Mouse (Mus musculus): ENCODE data around the gene Hspb11. TPM values are rescaled to one million over a fixed set of nuclear protein-coding genes. Genes with fewer than 3 reads are reported as not detected.

The Hspb11 gene
- total RNA-seq (2021): 10 to 100 TPM; 24.0 to 25.9 TPM

DNA sequence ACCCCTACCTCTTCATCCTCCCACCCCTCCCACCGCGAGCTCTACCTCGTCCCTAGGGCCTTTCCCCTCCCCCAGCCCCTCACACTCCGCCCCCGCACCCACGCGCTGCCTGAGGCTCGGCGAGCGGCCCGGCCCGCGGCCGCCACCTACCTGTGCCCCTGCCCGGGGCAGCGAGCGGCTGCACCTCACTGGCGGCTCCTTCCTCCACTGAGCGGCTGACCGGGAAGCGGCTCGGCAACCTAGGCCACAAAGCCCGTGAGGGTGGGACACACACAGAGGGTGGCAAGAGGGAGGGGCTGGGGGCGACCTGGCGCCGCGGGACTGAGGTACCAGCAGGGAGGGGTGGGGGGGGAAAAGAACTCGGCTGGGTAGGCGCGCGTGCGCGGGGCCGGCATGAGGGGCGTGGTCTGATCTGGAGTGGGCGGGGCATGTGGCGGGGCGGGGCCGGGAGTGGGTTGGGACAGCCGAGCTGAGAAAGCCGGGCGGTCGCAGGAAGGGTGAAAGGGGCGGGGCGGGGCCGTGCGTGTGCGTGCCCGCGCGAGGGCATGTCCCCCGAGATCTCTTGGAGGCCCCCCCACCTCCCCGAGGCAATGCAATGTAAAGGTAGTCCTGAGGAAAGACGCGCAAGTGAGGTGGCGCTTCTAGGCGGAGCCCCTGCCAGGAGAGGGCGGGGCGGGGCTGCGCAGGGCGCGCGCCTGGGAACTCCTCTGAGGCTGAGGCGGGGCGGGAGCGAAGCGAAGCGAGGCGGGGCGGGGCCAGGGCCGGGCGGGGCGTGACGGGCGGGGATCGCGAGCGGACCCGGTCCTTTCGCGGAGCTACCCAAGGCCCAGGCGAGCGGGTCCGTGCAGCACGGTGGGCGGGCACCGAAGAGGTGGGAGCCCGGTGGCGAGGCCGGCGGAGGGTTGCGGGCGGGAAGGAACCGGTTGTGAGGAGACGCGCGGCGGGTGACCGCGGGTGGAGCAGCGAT, at the start of gene Hspb11, which contains the start of gene Lrrc42:
Hspb11 (plus strand) TSS at position 469 of the 967 bp plus-strand sequence.
Lrrc42 (minus strand) TSS at position 408 of the 967 bp plus-strand sequence.
- DNase-seq (ENCODE audit: extremely low spot score in 1 of 2, low spot score in 1 of 2): peak; percentile 82 to 85

DNA sequence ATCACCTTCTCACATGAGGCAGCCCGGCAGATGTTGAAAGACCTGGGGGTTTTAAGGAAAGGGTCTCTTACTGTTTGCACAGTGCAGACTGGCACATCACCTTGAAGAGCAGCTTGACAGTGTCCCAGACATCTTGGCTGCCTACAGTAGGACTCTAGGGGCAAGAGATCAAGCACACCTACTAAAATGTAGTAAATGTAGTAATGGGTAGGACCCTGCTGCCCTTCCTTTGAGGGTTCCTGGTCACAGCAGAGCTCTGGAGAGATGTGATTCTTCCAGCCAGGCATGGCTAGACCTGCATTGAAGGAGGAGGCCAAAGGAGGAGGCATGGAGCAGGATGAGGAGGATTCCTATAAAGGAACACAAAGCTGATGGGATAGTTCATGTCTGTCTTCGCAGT, 46.4 kb upstream of the Hspb11 start:
- no peak for DNase-seq (ENCODE audit: extremely low spot score in 1 of 2, low spot score in 1 of 2)

DNA sequence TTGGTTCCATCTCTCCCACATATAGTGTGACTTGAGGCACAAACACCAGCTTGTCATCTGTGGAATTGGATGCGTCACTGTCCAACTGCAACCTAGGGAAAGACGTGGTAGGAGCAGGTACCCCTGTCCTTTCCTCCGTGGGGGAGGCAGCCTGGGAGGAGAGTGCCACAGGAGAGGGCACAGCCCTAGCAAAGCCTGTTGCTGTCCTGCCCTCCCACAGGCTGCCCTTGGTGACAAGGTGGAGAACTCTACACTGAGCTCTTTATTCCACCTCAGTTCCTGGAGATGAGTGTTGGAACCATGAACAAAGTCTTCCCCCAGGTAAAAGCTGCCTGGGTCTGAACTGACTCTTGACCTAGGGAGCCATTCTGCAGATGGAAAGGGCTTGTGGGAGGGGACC, 44.5 kb upstream of the Hspb11 start, which contains the start of gene Ldlrad1:
Ldlrad1 (plus strand) TSS at position 301 of the 400 bp plus-strand sequence.
- DNase-seq (ENCODE audit: extremely low spot score in 1 of 2, low spot score in 1 of 2): no peak

DNA sequence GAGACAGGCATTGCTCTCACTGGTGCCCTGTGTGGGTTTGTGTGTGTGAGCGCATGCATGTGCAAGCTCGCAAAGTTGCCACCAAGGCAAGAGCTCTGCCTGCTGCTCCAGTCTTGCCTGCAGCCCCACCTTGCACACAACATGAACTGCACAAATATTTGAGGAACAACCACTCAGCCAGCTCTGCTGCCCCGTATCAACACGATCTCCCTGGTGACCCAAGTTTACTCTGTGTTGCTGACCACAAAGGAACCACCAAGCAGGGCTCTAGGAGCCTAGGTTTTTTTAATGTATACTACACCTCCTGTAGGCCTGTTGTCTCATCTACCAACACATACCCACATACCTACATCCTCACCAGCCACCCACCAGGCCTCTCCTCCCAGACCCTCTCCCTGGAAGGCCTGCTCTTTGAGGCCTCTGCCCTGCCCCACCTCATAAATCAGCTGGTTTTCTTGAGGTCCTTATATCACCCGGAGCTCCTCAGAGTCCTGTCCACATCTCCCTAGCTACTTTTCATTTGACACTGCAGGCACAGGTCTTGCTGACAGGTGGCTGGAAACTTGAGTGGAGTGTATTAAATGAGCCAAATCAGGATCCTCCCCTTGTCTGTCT, 42.8 kb upstream of the Hspb11 start:
- DNase-seq (ENCODE audit: extremely low spot score in 1 of 2, low spot score in 1 of 2): no peak

DNA sequence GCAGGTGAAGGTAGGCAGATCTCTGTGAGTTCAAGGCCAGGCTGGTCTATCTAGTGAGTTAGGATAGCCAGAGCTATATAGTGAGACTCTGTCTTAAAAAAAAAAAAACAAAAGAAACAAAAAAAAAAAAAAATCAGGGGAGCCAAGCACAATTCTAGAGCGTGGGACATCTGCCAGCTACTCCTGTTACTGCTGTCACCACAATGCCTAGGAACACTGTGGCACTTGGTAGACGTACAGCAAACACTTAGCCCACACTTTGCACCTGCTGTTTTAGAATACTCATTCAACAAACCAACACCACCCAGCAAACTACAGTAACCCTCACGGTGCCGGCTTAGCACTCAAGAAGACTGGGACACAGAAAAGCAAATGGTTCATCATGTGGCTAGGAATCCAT, 41.9 kb upstream of the Hspb11 start:
- peak in 1 of 2 experiments; percentile 50 for DNase-seq (ENCODE audit: extremely low spot score in 1 of 2, low spot score in 1 of 2)

DNA sequence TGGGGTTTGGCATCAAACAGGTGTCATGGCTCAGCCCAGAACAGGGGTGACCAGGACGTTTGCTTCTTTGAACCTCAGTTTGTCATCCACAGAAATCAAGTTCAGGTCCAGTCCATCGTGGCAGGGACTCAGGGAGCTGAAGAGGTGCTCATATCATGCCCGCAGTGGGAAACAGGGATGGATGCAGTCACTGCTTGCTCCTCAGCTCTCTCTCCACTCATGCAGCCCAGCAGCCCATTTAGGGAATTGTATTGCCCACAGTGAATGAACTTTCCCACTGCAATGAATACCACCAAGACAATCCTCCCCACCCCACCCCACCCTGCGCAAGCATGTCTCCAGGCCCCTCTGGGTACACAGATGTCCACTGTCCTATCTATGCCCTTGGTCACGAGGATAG, 41.5 kb upstream of the Hspb11 start:
- DNase-seq (ENCODE audit: extremely low spot score in 1 of 2, low spot score in 1 of 2): no peak

DNA sequence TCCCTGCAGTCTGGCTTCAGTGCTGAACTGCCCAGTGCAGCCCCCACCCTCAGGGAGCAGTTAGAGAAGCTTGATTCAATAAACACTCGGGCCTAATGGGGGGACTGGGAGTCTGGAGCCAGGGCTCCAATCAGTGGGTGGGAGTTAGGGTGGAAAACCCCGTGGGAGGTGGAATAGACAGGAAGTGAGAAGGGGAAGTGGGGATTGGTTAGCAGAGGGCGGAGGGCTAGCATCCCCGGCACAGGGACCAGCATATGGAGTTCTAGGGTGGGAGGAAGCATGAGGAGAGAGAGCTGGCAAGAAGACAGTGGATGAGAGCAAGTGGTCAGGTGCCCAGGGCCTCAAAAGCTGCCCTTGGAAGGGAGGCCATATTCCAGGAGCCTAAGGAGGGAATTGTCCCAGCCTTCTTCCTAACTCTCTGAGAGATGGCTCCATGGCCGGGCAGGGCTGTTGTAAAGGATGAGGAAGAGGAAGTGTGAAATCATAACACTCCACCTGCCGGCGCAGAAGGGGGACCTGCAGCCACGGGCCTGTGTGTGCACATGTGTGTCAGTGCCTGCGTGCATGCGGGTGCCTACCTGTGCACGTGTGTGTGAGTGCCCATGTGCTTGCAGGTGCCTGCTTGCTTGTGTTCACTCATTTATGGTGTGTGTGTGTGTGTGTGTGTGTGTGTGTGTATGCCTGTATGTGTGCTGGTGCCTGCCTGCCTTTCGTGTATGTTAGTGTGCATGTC, 39.9 kb upstream of the Hspb11 start:
- no peak for DNase-seq (ENCODE audit: extremely low spot score in 1 of 2, low spot score in 1 of 2)

DNA sequence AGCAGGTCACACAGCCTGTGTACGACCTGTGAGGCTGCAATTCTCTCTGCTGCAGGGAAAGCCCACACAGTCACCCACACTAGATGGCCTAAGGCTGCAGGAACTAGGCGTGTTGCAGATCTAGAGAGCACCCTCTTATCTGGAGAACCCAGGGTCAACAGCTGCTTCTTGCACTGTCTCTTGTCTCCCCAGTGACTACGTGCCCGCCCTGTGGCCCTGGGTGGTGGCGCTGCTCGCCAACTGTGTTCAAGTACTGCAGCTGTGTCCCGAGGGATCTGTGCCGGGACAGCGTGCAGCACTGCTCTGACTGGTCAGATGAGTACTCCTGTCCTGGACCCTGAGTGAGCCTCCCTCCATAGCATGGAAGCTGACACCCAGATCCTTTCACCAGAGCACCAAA, 35.8 kb upstream of the Hspb11 start:
- no peak for DNase-seq (ENCODE audit: extremely low spot score in 1 of 2, low spot score in 1 of 2)

DNA sequence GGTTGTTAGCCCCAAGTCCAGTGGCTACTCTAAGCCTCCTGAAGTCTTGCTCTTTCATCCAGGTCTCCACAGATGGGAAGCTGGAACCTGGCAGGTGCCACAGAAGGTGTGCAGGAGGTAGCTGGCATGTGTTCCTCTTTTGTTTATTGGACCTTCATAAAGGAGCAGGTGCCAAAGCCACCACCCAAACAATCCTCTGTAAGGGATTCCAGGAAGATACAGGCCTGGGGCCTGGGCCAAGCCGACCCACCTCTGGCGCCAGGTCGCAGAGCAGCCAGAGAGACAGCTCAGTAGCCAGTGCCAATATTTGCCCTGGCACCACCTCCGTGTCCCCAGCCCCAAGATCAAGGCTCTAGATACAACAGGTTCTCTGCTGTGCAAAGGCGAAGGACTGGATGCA, 31.9 kb upstream of the Hspb11 start:
- no peak for DNase-seq (ENCODE audit: extremely low spot score in 1 of 2, low spot score in 1 of 2)

DNA sequence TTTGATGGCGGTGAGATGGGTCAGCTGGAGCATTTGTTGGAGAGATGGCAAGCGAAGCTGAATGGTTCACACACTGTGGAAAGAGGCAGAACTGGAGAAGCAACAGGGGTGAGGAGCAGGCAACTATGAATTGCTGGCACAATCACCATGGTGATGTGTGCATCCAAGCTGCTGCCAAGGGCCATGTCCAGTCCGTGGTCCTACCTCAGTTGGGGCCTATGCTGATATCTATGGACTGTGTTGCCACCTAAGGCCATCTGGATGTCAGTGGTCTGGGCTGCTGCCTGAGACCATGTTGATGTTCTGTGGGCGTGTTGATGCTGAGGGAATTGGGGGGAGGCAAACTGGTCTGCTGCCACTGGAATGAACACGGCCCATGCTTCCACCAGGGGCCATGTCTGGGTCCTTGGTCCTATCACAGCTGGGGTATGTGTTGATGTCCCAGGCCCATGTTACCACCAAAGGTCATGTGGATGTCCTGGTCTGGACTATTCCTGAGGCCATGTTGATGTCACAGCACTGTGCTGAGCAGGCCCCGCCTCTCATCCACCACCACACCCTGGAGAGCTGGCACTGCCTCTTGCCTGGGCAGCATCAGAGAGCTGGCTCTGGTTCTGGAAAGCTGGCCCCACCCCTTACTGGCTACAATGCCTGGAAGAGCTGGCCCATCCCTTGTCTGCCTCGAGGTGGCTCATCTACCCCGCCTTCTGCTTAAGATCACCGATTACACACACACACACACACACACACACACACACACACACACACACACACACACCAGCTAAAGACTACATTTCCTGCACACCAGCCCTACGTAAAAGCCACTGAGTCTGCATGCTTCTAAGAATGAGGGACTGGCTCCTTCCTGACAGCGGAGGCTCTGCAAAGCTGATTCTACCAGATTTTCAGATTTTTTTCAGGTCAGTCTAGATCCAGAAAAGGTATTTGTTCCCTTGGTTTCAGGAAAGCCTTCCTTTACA, 29.9 kb upstream of the Hspb11 start:
- no peak for DNase-seq (ENCODE audit: extremely low spot score in 1 of 2, low spot score in 1 of 2)

DNA sequence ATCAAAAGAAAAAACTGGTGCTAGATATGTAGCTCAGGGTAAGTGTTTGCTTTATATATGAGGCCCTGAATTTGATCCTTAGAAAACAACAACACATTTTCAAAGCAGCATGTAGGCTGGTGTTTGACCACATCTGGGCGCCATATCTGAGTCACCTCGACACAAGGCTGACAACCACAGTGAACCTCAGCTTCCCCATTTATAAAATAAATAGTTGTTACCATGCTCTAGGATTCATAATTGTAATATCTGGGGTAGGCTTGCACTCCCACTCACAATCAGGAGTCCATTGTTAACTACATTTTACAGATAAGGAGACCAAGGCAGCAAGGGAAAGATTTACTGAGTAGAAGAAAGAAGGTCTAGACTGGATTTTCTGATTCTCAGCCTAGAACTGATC, 27.1 kb upstream of the Hspb11 start:
- no peak for DNase-seq (ENCODE audit: extremely low spot score in 1 of 2, low spot score in 1 of 2)

DNA sequence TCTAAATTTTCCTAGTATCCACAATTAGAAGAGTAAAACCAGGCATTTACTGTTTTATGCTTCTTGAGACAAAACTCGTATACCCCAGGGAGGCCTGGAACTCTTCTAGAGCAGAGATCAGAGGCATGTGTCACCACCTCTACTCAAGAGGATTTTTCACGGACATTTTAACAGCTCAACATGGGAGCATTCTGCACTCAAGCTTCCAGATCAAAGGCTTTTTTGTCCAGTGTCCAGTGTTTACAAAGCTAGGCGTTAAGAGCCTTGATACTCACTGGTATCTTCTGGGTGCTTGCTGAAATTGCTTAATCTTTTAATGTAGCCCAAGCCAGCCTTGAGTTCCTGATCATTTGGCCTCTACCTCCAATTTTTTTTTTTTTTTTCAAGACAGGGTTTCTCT, 21.2 kb upstream of the Hspb11 start:
- no peak for DNase-seq (ENCODE audit: extremely low spot score in 1 of 2, low spot score in 1 of 2)

DNA sequence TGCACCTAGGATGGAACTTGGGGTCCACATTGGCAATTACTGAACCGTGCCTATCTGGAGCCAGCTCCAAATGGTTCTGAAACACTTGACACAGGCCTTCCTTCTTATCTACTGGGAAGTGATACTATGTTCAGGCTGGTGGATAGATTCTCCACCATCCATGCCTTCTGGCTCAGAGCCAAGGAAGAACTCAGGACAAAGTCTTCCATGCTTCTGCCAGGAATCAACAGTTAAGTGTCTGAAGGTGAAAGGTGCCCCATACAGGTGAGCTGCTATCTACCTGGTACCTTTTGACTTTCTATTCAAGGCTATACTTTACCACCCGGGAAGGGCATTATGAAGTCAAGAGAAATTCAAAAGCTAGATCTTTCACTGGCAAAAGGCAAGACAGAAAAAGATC, 15.1 kb upstream of the Hspb11 start:
- DNase-seq (ENCODE audit: extremely low spot score in 1 of 2, low spot score in 1 of 2): no peak

DNA sequence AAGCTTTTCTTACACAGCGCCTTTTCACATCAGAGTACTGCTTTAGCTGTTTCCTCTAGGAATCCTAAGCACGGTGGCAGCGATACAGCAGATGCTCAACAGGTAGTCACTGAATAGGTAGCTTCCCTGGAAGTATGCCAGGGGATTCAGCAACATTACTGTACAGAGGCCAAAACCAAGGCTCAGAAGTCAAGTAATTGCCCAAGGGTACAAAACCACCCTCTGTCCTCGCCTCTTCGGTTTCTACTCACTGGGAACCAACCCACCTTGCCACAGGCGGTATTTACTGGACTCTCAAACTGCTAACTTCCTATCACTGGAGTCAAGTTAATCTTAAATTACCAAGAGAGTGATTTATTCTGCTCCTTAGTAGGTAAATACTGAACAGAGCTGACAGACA, 13.2 kb upstream of the Hspb11 start:
- no peak for DNase-seq (ENCODE audit: extremely low spot score in 1 of 2, low spot score in 1 of 2)

DNA sequence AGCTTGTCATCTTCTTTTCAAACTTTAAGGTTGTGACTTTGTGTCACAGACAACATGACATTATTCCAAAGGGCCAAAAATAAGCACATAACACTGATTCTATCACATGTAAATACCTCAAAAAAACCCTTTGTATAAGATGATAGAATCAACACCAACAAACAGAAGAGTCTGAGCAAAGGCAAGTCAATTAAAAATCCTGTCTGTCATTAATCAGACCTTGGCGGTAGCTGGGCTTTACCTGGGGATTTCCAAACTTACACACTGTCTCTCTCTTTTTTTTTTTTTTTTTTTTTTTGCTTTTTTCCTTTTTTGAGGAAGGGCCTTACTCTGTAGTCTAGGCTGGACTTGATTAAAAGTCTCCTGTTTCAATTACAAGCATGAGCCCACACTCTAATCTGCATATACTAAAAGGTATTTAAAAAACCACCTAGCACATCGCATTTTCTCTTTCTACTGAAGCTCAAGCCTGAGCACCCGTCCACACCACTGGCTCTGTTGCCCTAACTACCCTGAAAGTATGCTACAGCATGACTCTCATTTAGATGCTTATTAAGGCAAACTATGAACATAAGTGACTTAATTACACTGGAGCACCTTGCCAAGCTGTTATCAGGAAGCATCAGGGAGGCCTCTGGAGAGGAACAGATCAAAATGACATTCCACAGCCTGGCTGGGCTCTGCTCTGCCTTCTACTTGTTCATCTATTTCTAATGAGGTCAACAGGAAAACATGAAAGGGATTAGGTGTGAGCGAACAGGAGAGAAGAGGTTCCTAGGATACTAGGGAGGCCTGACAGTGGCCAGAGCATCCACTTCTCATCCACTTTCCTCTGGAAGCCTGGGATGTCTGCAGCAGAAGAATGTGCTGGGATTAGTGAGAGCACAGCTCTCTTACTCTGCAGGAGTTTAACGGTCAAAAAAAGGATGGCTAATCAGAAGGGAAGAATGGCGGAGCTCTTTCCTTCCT, 9.7 kb upstream of the Hspb11 start:
- no peak for DNase-seq (ENCODE audit: extremely low spot score in 1 of 2, low spot score in 1 of 2)

DNA sequence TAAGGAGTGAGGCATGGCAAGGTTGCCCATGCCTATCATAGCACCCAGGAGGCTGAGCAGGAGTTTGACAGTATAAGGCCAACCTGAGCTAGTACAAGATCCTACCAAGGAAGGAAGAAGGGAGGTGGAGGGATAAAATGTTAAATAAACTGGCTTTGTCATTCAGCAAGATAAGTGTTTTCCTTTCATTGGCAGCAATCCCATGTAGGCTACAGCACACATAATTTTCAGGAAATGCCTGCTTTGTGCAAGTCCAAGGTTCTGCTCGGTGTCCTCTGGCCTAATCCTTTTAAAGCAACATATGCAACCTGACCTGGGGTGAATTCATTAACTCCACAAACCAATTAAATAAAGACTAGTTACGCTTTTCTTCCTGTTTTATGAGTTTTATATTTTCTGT, 8.0 kb upstream of the Hspb11 start:
- no peak for DNase-seq (ENCODE audit: extremely low spot score in 1 of 2, low spot score in 1 of 2)

DNA sequence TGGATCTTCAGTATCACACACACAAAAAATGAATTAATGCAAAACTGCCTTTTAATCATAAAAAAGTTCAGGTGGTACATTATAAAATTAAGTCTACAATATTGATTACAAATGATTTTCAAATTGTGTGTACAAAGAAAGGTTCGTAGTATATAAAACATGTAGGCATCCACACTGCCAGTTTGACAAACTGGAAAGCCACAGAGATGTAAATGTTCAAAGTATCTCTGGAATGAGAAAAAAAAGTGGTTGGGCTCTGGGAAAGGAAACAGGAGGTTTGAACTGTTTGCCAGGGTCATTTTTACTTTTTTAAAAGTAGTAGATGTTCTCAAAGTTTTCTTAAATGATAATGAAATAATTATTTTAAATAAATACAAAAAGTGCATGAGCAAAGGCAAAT, 7.4 kb upstream of the Hspb11 start:
- DNase-seq (ENCODE audit: extremely low spot score in 1 of 2, low spot score in 1 of 2): no peak

DNA sequence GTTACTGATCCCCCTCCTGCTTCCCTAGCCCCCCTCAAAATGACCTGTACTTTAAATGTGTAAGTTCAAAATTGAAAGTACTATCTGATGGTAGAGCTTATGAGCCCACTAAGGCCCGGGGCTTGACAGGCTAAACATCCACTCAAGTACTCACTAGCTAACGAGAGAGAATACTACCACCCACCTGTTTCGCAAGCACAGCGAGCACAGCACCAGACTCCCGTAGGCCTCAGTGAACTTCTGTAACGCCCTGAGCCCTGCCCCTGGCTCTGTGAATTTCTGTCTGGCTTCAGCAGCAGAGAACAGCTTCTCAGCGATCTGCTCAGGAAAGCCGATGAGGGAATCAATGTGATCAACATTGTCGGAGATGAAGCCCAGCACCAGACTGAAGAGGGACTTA, 6.3 kb upstream of the Hspb11 start:
- DNase-seq (ENCODE audit: extremely low spot score in 1 of 2, low spot score in 1 of 2): no peak

DNA sequence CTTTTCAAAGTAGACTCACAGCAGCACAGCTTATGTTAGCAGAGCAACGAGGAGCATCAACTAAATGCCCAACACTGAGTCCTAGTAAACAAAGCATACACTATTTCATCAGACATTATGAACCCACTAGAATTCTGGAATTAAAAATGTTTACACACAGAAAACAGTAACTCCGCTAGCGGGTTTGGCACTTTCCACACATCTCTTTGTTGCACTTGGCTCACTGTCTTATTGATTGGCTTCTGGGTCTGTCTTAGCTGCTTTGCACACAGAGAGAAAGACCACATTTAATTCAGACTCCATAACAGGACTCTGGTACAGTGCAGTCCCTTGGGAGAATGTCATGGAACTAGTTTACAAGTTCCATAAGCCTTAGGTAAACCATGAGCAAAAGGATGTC, 5.3 kb upstream of the Hspb11 start:
- DNase-seq (ENCODE audit: extremely low spot score in 1 of 2, low spot score in 1 of 2): no peak

All from layer of hippocampus, postnatal 25 days (tissue).